Mouse (Mus musculus): Measurements from ENCODE around the gene Ipo4.

Gene Ipo4

DNA sequence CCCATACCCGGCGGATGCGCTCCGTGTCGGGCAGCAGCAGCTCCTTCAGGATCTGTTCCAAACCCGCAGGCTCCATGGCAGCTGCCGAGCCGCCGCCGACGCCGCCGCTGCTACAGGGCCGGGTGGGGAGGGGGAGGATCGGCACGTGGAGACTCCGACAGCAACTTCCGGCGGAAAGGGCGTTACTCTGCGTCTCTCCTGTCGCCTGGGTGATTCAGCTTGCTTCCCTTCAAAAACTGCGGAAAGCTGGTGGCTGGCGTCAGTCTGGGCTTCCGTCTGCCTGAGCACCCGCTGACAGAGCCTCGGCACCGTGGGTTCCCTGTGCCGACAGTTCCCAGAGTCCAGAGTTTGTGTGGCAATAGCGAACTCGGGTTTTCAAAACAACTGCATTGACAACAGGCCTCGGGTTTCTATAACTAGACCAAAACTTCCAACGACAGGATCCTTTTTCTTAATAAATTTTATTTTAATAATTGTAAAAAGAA is at the start of gene Ipo4:
Ipo4 (minus strand) TSS at position 435 of the 485 bp plus-strand sequence.
- DNase-seq, result peak; percentile 94 to 96

DNA sequence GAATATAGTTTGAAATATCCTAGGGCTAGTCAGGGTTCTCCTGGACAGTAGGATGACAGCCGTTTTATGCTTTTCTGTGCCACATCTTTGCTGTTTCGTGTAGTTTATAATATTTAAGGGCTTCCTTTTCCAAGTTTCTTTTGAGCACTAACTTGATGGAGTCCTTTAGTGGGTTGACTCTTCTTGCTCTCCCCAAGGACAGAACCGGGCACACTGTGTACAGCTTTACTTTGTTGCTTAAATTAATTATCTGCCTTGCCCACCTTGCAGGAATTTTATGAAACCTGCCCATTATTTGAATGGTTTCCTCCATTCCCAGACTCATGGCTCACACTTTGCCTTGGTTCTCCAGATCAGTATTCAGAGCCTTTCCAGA is 46.3 kb upstream of the Ipo4 start:
- no peak for DNase-seq

- DNase-seq, result peak; percentile 96
Observed at GRCm38 (mm10) chr14:55681160-55682117, 45.7 kb upstream of the Ipo4 start, which contains the start of gene Tinf2. Tinf2 (minus strand) TSS chr14:55681820.

DNA sequence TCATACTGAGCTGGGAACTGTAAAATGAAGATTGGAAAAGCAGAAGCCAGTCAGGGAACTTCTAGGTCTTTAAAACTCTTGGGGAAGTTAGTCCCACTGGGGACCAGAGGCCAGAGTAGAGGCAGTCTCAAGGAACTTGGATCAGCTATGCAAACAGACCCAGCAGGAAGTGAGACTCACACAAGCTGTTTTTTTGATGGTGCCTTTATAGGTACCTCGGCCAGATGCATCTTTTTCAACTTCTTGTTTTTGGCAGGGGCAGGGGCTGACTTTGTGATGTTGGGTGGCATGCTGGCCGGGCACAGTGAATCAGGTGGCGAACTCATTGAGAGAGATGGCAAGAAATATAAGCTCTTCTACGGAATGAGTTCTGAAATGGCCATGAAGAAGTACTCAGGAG is 41.9 kb upstream of the Ipo4 start:
- no peak for DNase-seq

DNA sequence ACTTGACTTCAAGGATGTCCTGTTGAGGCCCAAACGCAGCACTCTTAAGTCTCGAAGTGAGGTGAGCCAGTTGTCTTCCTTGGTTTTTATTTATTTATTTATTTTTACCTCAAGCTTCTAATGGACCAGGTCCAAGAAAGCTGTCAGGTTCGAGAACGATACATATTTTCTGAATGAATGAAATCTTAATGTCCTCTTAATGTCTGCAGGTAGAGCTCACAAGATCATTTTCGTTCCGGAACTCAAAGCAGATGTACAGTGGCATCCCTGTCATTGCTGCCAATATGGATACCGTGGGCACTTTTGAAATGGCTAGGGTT is 36.9 kb upstream of the Ipo4 start:
- DNase-seq, result no peak

DNA sequence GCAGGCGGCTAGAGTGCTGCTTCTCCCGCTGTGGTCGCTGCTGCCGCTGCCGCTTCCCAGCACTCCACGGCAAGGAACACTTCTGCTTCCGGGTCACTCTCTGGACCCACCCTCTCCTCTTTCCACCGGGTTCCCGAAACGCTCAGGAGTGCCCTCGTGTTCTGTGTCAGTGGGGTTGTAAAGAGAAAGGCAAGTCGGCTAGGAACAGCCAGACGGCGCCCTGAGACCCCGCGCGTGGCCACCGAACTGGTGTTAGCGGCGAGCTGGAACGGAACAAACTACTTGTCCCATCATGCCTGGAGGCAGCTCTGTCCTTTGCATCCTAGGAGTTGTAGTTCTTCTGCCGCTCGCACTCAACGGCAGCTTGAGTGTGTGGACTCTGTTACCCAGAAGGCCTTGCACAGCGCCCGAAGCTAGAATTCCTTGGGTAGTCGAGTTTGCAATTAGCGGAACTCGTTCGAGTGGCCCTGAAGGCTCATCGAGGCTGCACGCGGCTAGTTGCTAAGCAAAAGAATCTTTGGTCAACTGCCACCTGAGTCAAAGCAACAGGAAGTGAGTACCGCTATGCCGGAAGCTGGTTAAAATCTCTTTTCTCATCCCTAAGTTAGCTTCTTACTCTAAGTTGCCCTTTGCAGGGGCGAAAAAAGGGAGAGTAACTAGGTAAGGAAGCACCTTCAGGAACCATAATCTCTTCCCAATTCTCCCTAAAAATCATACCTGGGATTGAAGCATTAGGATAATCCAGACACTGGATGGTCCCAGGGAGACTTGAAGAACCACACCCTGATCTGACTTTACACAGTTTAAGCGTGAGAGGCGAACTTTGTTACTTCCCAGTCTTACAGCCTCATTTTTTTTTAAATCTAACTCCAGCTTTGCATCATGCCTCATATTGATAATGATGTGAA is 36.3 kb upstream of the Ipo4 start, which contains the start of the genes Gmpr2 and Nedd8:
Gmpr2 (plus strand) TSS at position 109 of the 908 bp plus-strand sequence.
Nedd8 (minus strand) TSS at position 292 of the 908 bp plus-strand sequence.
- peak; percentile 91 to 96 for DNase-seq

GRCm38 (mm10) chr14:55671486-55671832 is 35.7 kb upstream of the Ipo4 start:
- DNase-seq, result no peak

GRCm38 (mm10) chr14:55660636-55661035 is 24.9 kb upstream of the Ipo4 start:
- DNase-seq, result no peak

- DNase-seq, result peak; percentile 79 to 90
Observed at GRCm38 (mm10) chr14:55659960-55660573, 24.3 kb upstream of the Ipo4 start, which contains the start of gene Mdp1. Mdp1 (minus strand) TSS chr14:55660508.

DNA sequence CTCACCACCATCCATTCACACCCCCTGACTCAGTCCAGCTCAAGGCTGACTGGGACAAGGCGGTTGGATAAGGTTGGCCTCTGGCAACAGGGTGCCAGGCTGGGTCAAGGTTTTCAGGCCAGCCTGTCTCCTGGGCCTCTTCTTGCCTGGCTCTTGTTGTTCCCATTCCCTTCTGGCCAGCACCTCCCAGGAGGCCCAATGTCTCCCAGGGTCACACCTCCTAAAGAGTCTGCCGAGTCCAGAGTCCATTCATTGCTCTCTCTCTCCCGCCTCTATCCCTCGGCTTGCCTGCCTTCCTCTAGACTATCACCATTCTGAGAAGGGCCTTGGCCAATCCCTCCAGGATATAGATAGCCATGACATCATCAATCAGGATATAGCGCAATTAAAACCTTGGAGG is 22.3 kb upstream of the Ipo4 start:
- peak; percentile 46 to 88 for DNase-seq

- DNase-seq, result no peak
Observed at GRCm38 (mm10) chr14:55656935-55657334, 21.2 kb upstream of the Ipo4 start.

GRCm38 (mm10) chr14:55651528-55651927 is 15.8 kb upstream of the Ipo4 start:
- DNase-seq, result no peak

GRCm38 (mm10) chr14:55649884-55650283 is 14.1 kb upstream of the Ipo4 start, which contains the start of gene Tssk4:
Tssk4 (plus strand) TSS chr14:55650184.
- no peak for DNase-seq

DNA sequence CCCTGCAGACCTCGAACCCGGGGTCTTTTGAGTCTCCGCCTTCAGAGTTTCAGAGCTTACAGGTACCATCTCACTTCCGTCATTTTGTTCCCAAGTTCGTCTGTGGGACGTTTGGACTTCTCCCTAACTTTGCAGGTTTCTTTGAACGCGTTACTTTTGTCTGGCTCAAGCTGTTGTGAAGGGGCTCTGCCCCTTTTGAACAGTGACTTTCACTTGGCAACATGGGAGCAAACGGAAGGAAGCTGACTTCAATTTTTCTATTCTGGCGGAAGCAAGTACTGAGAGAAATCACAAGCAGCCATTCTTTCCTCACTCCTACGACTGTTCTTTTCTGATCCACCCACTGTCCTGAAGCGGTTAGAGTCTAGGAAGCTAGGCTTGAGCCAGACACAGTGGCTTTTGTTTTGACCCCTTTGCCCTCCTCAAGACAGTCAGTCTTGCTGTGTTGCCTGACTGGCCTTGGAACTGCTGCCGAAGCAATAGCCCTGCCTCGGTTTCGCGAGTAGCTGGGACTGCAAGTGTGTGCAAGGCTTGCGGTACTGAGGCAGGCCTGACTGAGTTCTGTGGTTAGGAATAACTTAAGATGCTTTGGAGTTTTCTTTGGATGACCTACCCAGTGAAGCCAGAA is 8.6 kb upstream of the Ipo4 start:
- peak; percentile 13 to 37 for DNase-seq

GRCm38 (mm10) chr14:55643060-55643907 is 7.5 kb upstream of the Ipo4 start, which contains the start of gene Tm9sf1:
Tm9sf1 (minus strand) TSS chr14:55643806.
- DNase-seq, result peak; percentile 81 to 93

- DNase-seq, result no peak
Observed at GRCm38 (mm10) chr14:55642679-55643059, 6.9 kb upstream of the Ipo4 start.

- no peak for DNase-seq
Observed at GRCm38 (mm10) chr14:55641291-55641690, 5.5 kb upstream of the Ipo4 start.

DNA sequence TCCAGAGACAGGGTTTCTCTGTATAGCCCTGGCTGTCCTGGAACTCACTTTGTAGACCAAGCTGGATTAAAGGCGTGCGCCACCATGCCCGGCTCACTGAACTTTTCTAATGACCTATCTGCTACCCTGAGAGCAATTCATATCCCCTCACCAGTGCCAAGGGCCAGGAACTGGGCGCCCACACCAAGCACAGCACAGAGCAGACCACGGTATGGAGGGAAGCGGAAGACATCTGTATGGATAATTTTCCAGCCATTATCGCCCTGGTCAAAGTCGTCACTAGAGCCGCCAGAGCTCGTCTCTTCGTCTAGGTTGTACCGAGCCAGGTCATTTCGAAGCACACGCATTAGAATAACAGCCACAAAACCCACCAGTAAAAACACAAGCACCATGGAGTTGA is 5.1 kb upstream of the Ipo4 start:
- DNase-seq, result no peak

DNA sequence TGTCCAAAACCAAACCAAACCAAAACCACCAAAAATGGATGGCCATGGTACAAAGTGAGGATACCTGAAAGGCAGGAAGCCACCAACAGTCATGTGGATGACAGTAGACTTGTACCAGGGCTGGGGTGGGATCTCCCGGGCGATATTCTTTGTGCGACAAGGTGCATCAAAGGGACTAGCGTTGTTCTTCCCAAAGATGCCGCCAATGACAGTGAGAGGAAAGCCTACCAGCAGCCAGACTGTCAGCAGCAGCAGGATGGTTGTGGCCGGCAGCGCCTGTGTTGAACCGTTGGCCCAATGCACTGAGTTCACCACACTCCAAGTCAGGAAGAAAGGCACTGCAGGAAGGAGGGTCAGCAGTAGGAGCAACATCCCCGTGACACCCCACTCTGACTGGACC is 2.0 kb upstream of the Ipo4 start, which contains the start of gene Gm49378:
Gm49378 (minus strand) TSS at position 101 of the 400 bp plus-strand sequence.
- peak in 1 of 2 experiments; percentile 31 for DNase-seq

DNA sequence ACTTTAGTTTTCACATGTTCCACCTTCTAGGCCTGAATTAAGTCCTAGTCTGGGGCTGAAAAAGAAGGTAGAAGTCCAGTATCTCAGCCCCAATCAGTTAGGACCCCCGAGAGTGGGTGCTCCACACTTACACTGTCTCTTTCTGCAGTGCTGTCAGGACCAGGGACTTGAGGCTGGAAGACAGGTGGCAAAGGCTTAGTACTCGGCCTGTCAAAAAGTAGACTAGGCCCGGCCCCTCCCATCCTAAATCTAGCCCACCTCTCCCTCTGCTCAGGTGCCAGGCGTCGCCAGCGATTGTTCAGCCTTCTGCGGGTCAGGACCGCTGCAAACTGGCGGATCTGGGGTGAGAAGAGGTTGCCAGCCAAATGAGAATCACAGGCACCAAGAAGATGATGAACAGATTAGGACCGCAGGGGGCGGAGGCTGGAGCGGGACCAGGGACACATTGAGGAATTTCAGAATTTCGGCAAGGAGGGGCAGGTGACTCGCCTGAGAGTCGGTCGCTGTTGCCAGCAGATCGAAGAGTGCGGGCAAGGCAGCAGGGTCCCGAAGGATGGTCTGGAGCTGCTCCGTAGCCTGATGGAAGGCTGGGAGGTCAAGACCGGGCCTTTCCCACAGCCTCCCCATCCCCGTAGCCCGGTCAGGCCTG is 759 bp downstream of the Ipo4 start:
- DNase-seq, result peak; percentile 27 to 50

Measured in kidney, postnatal 25 days (tissue).